Mouse (Mus musculus) hematopoietic stem cell, adult 5-6 weeks (primary cell): ENCODE data around the gene Glt8d1. TPM values are rescaled to one million over a fixed set of nuclear protein-coding genes. Genes with fewer than 3 reads are reported as not detected.

Source experiments
- ATAC-seq, 2 experiments: fragments of 125-278 bp in 1 of 2; replicated peaks in 1 of 2; 2 replicates each; pipeline ENCODE4 v1.8.0; 2016 to 2017; ENCODE audit warnings: inconsistent platforms in 2 of 2, mild to moderate bottlenecking in 2 of 2, moderate number of reproducible peaks in 2 of 2, low read depth in 1 of 2, moderate TSS enrichment in 1 of 2; ENCODE audit not compliant: low FRiP score in 2 of 2, poor library complexity in 2 of 2, severe bottlenecking in 2 of 2, insufficient read depth in 1 of 2, low TSS enrichment in 1 of 2
- total RNA-seq: library from RNA; stranded (forward); fragments of 172-1452, 232-1000 nt; gene quantifications from 2 replicates; pipeline ENCODE4 v1.2.3, GENCODE M21; 2017

The Glt8d1 gene
- total RNA-seq, 1 experiment from 2014 or later, result 44.4 TPM

DNA sequence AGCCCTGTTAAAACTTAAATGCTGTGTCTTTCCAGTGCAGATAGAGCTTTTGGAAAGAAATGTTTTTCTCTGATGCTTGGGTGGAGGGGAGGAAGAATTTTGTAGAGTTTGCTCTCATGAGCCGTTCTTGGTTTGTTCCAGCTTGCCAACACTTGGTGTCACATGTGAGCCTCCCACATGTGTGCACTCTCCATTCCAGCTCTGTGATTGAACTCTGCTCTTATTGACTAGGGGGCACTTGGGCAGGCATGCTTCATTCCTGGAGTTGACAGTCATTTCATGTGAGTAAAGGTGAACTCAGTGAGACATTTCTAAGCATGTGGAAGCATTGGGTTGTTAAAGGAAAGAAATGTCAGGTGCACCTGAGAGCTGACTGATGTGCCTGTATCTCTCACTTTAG lies 21.4 kb downstream of the Glt8d1 start:
- ATAC-seq, result no peak

DNA sequence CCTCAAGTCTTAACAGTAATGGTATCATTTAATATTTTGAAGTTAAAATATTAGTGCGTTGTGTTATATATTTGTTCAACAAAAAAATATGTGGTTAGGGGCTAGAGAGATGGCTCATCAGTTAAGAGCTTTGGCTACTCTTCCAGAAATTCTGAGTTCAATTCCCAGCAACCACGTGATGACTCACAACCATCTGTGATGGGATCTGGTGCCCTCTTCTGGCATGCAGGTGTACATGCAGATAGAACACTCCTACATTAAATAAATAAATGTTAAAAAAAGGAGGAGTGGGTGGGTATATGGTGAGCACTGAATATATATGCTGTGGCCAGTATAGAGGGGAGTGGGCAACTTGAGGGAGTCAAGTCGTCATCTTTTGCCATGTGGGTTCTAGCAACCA lies 24.6 kb downstream of the Glt8d1 start:
- no peak for ATAC-seq

DNA sequence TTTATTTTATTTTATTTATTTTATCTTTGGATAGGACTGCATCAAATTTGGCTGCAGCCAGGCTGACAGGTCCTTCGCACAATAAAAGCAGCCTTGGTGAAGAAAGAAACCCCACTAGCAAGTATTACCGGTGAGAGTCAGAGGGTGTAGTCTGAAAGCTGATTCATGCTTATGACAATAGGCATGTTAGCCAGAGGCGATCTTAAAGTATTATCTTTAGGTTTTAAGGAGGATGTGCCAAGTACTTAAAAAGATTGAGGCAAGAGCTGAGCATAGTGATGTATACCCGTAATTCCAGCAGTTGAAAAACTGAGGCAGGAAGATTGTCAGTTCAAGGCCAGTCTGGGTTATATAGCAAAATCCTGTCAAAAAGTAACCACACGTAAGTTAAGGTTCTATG lies 44.1 kb downstream of the Glt8d1 start:
- no peak for ATAC-seq

DNA sequence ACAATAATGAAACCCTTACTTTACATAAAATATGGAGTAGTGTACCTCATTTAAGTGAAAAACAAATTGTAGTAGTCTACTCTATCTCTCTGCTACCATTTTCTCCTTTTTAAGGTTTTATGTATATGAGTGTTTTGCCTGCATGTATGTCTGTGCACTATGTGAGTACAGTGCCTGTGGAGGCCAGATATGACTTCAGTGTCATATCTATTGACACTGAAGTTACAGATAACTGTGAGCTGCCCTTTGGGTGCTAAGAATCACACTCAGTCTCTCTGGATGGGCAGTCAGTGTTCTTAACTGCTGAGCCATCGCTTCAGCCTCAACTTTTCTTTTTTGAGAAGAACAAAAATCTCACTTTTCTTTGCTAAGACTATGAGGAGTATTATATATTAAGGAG lies 44.6 kb downstream of the Glt8d1 start:
- no peak; a peak in 1 of 4 replicates for ATAC-seq

Other genes with a start within 250 kb of the Glt8d1 start
- gene Tmem110, start 175.8 kb upstream of the Glt8d1 start, total RNA-seq, result 7.1 and 8.6 TPM in 2 replicates
- not detected in 2 replicates for gene Mustn1, start 122.2 kb upstream of the Glt8d1 start, total RNA-seq
- gene Itih4, start 114.9 kb upstream of the Glt8d1 start, total RNA-seq, result 0.06 TPM in 1 of 2 replicates, not detected in the other
- gene Itih3, start 77.6 kb upstream of the Glt8d1 start, total RNA-seq, result not detected in 2 replicates
- gene Itih1, start 58.1 kb upstream of the Glt8d1 start, total RNA-seq, result not detected in 2 replicates
- gene Nek4, start 50.0 kb upstream of the Glt8d1 start, total RNA-seq, result 11.2 and 20.8 TPM in 2 replicates
- gene Spcs1, start 272 bp downstream of the Glt8d1 start, total RNA-seq, result 68.9 and 103 TPM in 2 replicates
- gene Pbrm1, start 17.7 kb downstream of the Glt8d1 start, total RNA-seq, result 80.7 and 82.2 TPM in 2 replicates
- 347 and 449 TPM in 2 replicates for gene Gnl3, start 17.8 kb downstream of the Glt8d1 start, total RNA-seq
- 52.8 and 60.0 TPM in 2 replicates for gene Smim4, start 127.6 kb downstream of the Glt8d1 start, total RNA-seq
- gene Nt5dc2, start 129.7 kb downstream of the Glt8d1 start, total RNA-seq, result 54.5 and 57.9 TPM in 2 replicates
- gene Stab1, start 167.2 kb downstream of the Glt8d1 start, total RNA-seq, result 0.25 TPM in 1 of 2 replicates, not detected in the other
- not detected in 2 replicates for gene Tnnc1, start 206.9 kb downstream of the Glt8d1 start, total RNA-seq
- 101 and 126 TPM in 2 replicates for gene Nisch, start 215.5 kb downstream of the Glt8d1 start, total RNA-seq
- 0.06 and 0.20 TPM in 2 replicates for gene Sema3g, start 216.5 kb downstream of the Glt8d1 start, total RNA-seq
- 14.6 and 21.7 TPM in 2 replicates for gene Phf7, start 249.9 kb downstream of the Glt8d1 start, total RNA-seq